Mouse (Mus musculus): Measurements from ENCODE around the gene Stra8. TPM values are rescaled to one million over a fixed set of nuclear protein-coding genes. Genes with fewer than 3 reads are reported as not detected.
A peak's percentile ranks its signal among the peaks of the same experiment; 100 is the strongest.

The Stra8 gene
- polyA plus RNA-seq, 1 experiment from 2014 or later, result not detected

DNA sequence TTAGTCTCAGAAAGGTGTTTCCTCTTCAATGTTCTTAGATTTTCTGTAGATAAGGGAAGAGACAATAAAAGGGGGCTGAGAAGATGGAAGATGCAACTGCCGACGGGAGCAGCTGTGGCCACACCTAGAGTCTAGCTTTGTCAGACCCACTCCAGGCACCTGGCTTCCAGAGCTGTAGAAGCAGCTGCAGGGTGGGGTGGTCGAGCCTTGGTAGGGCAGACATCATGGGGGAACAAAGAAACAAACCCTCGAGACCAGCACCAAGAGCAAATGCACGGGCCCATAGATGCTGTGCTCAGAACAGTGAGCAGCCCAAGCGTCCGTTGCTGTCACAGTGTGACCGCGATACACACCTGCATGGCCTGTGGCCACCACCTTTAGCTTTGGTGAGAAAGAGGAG is 22.5 kb downstream of the Stra8 start:
- Histone ChIP-seq H3K27ac (ENCODE audit: low read depth, low read length) (no peak overlapping the region), H3K9ac (ENCODE audit: low read length) (no peak overlapping the region), H3K9me3 (ENCODE audit: control insufficient read depth, low read length) (no peaks in the 10 kb centered on the region), H3K36me3 (ENCODE audit: control insufficient read depth, insufficient read depth, low read length) (no peaks in the 10 kb centered on the region), H3K4me3 (ENCODE audit: low read depth, low read length) (no peak overlapping the region), H3K27me3 (ENCODE audit: control insufficient read depth, insufficient read depth, low read length) (no peaks in the 10 kb centered on the region), H3K4me2 (ENCODE audit: low read depth) (no peak overlapping the region), H3K4me1 (ENCODE audit: control insufficient read depth, insufficient read depth, low read length) (no peaks in the 10 kb centered on the region)
- ATAC-seq (ENCODE audit: insufficient read depth, low FRiP score, low TSS enrichment) (no peak), DNase-seq (ENCODE audit: low spot score) (no peak)
- WGBS, result 89% methylated on average over 9 of the region's 9 CpGs

DNA sequence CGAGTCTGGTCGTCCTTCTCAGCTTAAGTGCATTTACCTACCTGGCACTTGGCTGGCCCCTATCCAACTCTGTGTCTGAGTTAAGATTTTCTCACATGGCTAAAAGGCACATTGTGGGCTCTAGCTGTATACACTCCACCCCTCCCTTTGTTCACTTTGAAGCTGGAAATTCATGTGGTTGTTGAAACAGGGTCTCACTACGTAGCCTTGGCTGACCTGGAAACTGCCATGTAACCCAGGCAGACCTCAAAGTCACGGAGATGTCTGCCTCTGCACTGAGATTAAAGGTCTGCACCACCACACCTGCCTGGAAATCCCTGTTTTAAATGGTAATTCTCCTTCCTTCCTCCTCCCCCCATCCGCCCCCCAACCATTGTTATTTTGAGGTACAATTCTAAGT is 23.5 kb downstream of the Stra8 start:
- H3K4me2 ChIP-seq (ENCODE audit: low read depth), result no peak overlapping the region
- no peak overlapping the region for H3K27ac ChIP-seq (ENCODE audit: low read depth, low read length)
- WGBS, result 84% methylated on average over 5 of the region's 5 CpGs
- ATAC-seq (ENCODE audit: insufficient read depth, low FRiP score, low TSS enrichment) (no peak), DNase-seq (ENCODE audit: low spot score) (no peak)
- no peak overlapping the region for H3K9ac ChIP-seq (ENCODE audit: low read length)
- no peaks in the 10 kb centered on the region for H3K4me1 ChIP-seq (ENCODE audit: control insufficient read depth, insufficient read depth, low read length)
- no peaks in the 10 kb centered on the region for H3K9me3 ChIP-seq (ENCODE audit: control insufficient read depth, low read length)
- no peak overlapping the region for H3K4me3 ChIP-seq (ENCODE audit: low read depth, low read length)
- H3K36me3 ChIP-seq (ENCODE audit: control insufficient read depth, insufficient read depth, low read length), result no peaks in the 10 kb centered on the region
- no peaks in the 10 kb centered on the region for H3K27me3 ChIP-seq (ENCODE audit: control insufficient read depth, insufficient read depth, low read length)

DNA sequence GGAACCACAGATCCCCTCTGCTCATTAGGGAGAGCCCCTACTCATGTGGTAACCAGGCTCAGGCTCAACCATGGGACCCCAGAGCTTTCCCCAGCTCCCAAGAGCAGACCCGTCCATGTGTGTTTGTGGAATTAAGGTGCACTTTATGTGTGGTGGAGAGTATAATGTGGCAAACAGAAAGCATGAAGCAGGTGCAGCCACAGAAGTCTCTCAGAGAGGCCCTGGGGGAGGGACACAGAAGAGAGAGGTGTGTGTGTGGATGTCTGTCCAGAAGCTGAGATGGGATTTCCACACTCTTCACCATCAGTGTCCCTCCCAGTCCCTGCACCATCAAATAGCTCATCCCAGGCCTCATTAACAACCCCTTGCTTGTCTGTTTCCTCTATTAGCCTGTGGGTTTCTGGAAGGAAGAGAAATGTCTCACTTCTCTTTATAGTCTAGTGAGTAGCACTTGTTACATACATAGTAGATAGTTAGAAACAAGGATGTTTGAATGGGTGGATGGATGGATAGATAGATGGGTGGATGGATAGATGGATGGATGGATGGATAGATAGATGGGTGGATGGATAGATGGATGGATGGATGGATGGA is 26.6 kb downstream of the Stra8 start:
- H3K36me3 ChIP-seq (ENCODE audit: control insufficient read depth, insufficient read depth, low read length), result no peaks in the 10 kb centered on the region
- WGBS, result 63% methylated on average over 1 of the region's 1 CpGs

GRCm38 (mm10) chr6:34948461-34948860 is 28.5 kb downstream of the Stra8 start:
- Histone ChIP-seq H3K36me3 (ENCODE audit: control insufficient read depth, insufficient read depth, low read length) (no peaks in the 10 kb centered on the region), H3K9me3 (ENCODE audit: control insufficient read depth, low read length) (no peaks in the 10 kb centered on the region), H3K27ac (ENCODE audit: low read depth, low read length) (no peak overlapping the region), H3K4me3 (ENCODE audit: low read depth, low read length) (peak overlapping the region; percentile 8; the same call in 1 of the 2 replicates), H3K4me2 (ENCODE audit: low read depth) (0 out of 2 replicates have a peak overlapping the region, but pooled peaks have one; percentile 9), H3K27me3 (ENCODE audit: control insufficient read depth, insufficient read depth, low read length) (no peaks in the 10 kb centered on the region), H3K9ac (ENCODE audit: low read length) (no peak overlapping the region), H3K4me1 (ENCODE audit: control insufficient read depth, insufficient read depth, low read length) (no peaks in the 10 kb centered on the region)
- ATAC-seq (ENCODE audit: insufficient read depth, low FRiP score, low TSS enrichment) (no peak), DNase-seq (ENCODE audit: low spot score) (no peak)
- 22% methylated on average over 11 of the region's 11 CpGs for WGBS

More for the DNA sequence above, 26.6 kb downstream of the Stra8 start:
- Histone ChIP-seq H3K4me1 (ENCODE audit: control insufficient read depth, insufficient read depth, low read length) (no peaks in the 10 kb centered on the region), H3K27ac (ENCODE audit: low read depth, low read length) (no peak overlapping the region), H3K27me3 (ENCODE audit: control insufficient read depth, insufficient read depth, low read length) (no peaks in the 10 kb centered on the region), H3K4me3 (ENCODE audit: low read depth, low read length) (no peak overlapping the region), H3K4me2 (ENCODE audit: low read depth) (no peak overlapping the region), H3K9ac (ENCODE audit: low read length) (no peak overlapping the region), H3K9me3 (ENCODE audit: control insufficient read depth, low read length) (no peaks in the 10 kb centered on the region)
- DNase-seq (ENCODE audit: low spot score), result no peak
- no peak for ATAC-seq (ENCODE audit: insufficient read depth, low FRiP score, low TSS enrichment)

- no peaks in the 10 kb centered on the region for H3K27me3 ChIP-seq (ENCODE audit: control insufficient read depth, insufficient read depth, low read length)
- H3K9me3 ChIP-seq (ENCODE audit: control insufficient read depth, low read length), result no peaks in the 10 kb centered on the region
- H3K4me2 ChIP-seq (ENCODE audit: low read depth), result no peak overlapping the region
- DNase-seq (ENCODE audit: low spot score) (no peak), ATAC-seq (ENCODE audit: insufficient read depth, low FRiP score, low TSS enrichment) (no peak)
- H3K4me3 ChIP-seq (ENCODE audit: low read depth, low read length), result no peak overlapping the region
- 80% methylated on average over 7 of the region's 7 CpGs for WGBS
- no peaks in the 10 kb centered on the region for H3K4me1 ChIP-seq (ENCODE audit: control insufficient read depth, insufficient read depth, low read length)
- no peaks in the 10 kb centered on the region for H3K36me3 ChIP-seq (ENCODE audit: control insufficient read depth, insufficient read depth, low read length)
- H3K9ac ChIP-seq (ENCODE audit: low read length), result no peak overlapping the region
- no peak overlapping the region for H3K27ac ChIP-seq (ENCODE audit: low read depth, low read length)
These were observed 31.6 kb downstream of the Stra8 start for GRCm38 (mm10) chr6:34951518-34951917.

DNA sequence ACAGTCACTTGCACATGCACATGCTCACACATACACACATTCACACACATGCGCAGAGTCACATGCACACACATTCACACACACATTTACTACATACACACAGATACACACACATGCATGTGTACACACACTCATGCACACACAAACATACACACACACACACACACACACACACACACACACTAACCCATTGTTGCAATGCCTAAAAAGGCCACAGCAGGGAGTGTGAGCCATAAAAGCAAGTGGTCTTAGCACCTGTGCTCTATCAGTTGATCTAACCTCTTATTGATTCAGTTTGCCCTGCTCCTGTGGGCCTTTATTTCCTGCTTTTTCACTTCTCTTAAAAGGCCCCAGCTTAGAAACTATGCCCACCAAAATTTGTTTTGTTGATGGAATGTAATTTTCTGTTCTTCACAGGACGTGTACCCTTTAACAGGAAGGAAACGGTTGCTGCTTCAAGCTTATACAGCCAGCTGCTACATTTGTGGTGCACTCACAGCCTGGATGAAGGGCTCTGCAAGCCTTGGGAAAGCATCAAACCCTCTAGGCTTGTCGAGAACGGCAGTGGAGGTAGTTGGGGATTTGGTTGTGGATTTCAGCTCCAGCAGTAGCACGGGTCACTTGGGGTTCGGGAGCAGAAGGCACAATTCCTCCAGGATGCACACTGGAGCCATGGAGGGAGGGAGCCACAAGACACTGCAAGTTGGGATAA is 32.1 kb downstream of the Stra8 start:
- Histone ChIP-seq H3K27ac (ENCODE audit: low read depth, low read length) (no peak overlapping the region), H3K4me3 (ENCODE audit: low read depth, low read length) (no peak overlapping the region), H3K36me3 (ENCODE audit: control insufficient read depth, insufficient read depth, low read length) (no peaks in the 10 kb centered on the region), H3K9me3 (ENCODE audit: control insufficient read depth, low read length) (no peaks in the 10 kb centered on the region), H3K27me3 (ENCODE audit: control insufficient read depth, insufficient read depth, low read length) (no peaks in the 10 kb centered on the region), H3K9ac (ENCODE audit: low read length) (no peak overlapping the region), H3K4me2 (ENCODE audit: low read depth) (no peak overlapping the region), H3K4me1 (ENCODE audit: control insufficient read depth, insufficient read depth, low read length) (no peaks in the 10 kb centered on the region)
- WGBS, result 73% methylated on average over 7 of the region's 7 CpGs
- DNase-seq (ENCODE audit: low spot score) (no peak), ATAC-seq (ENCODE audit: insufficient read depth, low FRiP score, low TSS enrichment) (no peak)

- DNase-seq (ENCODE audit: low spot score) (peak; percentile 55), ATAC-seq (ENCODE audit: insufficient read depth, low FRiP score, low TSS enrichment) (peak; percentile 83)
- H3K4me2 ChIP-seq (ENCODE audit: low read depth), result peak overlapping the region; percentile 26
- no peak overlapping the region for H3K27ac ChIP-seq (ENCODE audit: low read depth, low read length)
- H3K4me3 ChIP-seq (ENCODE audit: low read depth, low read length), result no peak overlapping the region
- no peak overlapping the region for H3K9ac ChIP-seq (ENCODE audit: low read length)
- 53% methylated on average over 18 of the region's 18 CpGs for WGBS
- no peaks in the 10 kb centered on the region for H3K27me3 ChIP-seq (ENCODE audit: control insufficient read depth, insufficient read depth, low read length)
- H3K36me3 ChIP-seq (ENCODE audit: control insufficient read depth, insufficient read depth, low read length), result no peaks in the 10 kb centered on the region
- no peaks in the 10 kb centered on the region for H3K9me3 ChIP-seq (ENCODE audit: control insufficient read depth, low read length)
- H3K4me1 ChIP-seq (ENCODE audit: control insufficient read depth, insufficient read depth, low read length), result no peaks in the 10 kb centered on the region
These were observed 35.2 kb downstream of the Stra8 start for GRCm38 (mm10) chr6:34954926-34955861.

GRCm38 (mm10) chr6:34955862-34956241 is 35.9 kb downstream of the Stra8 start:
- H3K4me2 ChIP-seq (ENCODE audit: low read depth), result peak overlapping the region; percentile 26; the same call in 1 of the 2 replicates
- ATAC-seq (ENCODE audit: insufficient read depth, low FRiP score, low TSS enrichment), result no peak
- 41% methylated on average over 8 of the region's 8 CpGs for WGBS

More at GRCm38 (mm10) chr6:34955862-34956241, 35.9 kb downstream of the Stra8 start:
- Histone ChIP-seq H3K36me3 (ENCODE audit: control insufficient read depth, insufficient read depth, low read length) (no peaks in the 10 kb centered on the region), H3K4me1 (ENCODE audit: control insufficient read depth, insufficient read depth, low read length) (no peaks in the 10 kb centered on the region), H3K9me3 (ENCODE audit: control insufficient read depth, low read length) (no peaks in the 10 kb centered on the region), H3K27ac (ENCODE audit: low read depth, low read length) (no peak overlapping the region), H3K9ac (ENCODE audit: low read length) (no peak overlapping the region), H3K4me3 (ENCODE audit: low read depth, low read length) (no peak overlapping the region), H3K27me3 (ENCODE audit: control insufficient read depth, insufficient read depth, low read length) (no peaks in the 10 kb centered on the region)
- no peak for DNase-seq (ENCODE audit: low spot score)

Data from neural tube, embryonic 11.5 days (tissue).